Mouse (Mus musculus) gastrocnemius, postnatal 10 days (tissue): Measurements from ENCODE around the gene Olfr1256. TPM values are rescaled to one million over a fixed set of nuclear protein-coding genes. Genes with fewer than 3 reads are reported as not detected.

Experiments used
- DNase-seq: peaks from one replicate; pipeline ENCODE4 v3.0.0; 2021; ENCODE audit warnings: mixed read lengths
- long read RNA-seq, 2 experiments: library from polyadenylated mRNA; stranded (forward); transcript quantifications; one replicate each; pipeline ENCODE4 v2.0.0; 2021
- total RNA-seq, 2 experiments: library from RNA; stranded (reverse); gene quantifications; 2 replicates each; pipeline ENCODE4 v1.2.3; 2021

The Olfr1256 gene
- not detected for total RNA-seq
- long read RNA-seq, experiment 1, result 0 reads
- long read RNA-seq, experiment 2, result 0 reads

GRCm38 (mm10) chr2:89841455-89841854 lies at the start of gene Olfr1256:
TSS of gene Olfr1256 (minus strand) at chr2:89841555.
- no peak for DNase-seq

- DNase-seq, result no peak
Measured at GRCm38 (mm10) chr2:89878137-89878536, 36.8 kb upstream of the Olfr1256 start, which contains the start of gene Olfr1257. TSS of gene Olfr1257 (plus strand) at chr2:89878437.

- DNase-seq, result no peak
Measured at GRCm38 (mm10) chr2:89849230-89849629, 7.9 kb upstream of the Olfr1256 start.

GRCm38 (mm10) chr2:89848105-89848504 lies 6.8 kb upstream of the Olfr1256 start, which contains the start of gene Olfr48:
TSS of gene Olfr48 (minus strand) at chr2:89848205.
- no peak for DNase-seq

- no peak for DNase-seq
Measured at GRCm38 (mm10) chr2:89820216-89820615, 21.1 kb downstream of the Olfr1256 start.

- no peak for DNase-seq
Measured at GRCm38 (mm10) chr2:89811751-89812150, 29.6 kb downstream of the Olfr1256 start, which contains the start of gene Olfr1255. TSS of gene Olfr1255 (plus strand) at chr2:89812051.

GRCm38 (mm10) chr2:89810751-89811150 lies 30.6 kb downstream of the Olfr1256 start:
- no peak for DNase-seq

- DNase-seq, result no peak
Measured at GRCm38 (mm10) chr2:89799583-89799982, 41.8 kb downstream of the Olfr1256 start.

- DNase-seq, result no peak
Measured at GRCm38 (mm10) chr2:89793519-89793918, 47.8 kb downstream of the Olfr1256 start, which contains the start of gene Olfr1254. TSS of gene Olfr1254 (minus strand) at chr2:89793619.

Other genes with a start within 250 kb of the Olfr1256 start
- not detected for gene Olfr1246, start 248.4 kb downstream of the Olfr1256 start, total RNA-seq
- gene Olfr1247, start 227.4 kb downstream of the Olfr1256 start, total RNA-seq, result under 1 TPM in 1 of 2 experiments, not detected in 1; 0.05 TPM
- not detected for gene Olfr1248, start 223.3 kb downstream of the Olfr1256 start, total RNA-seq
- gene Olfr1249, start 206.6 kb downstream of the Olfr1256 start, total RNA-seq, result not detected
- gene Olfr1250, start 180.1 kb downstream of the Olfr1256 start, total RNA-seq, result not detected
- not detected for gene Olfr1251, start 169.6 kb downstream of the Olfr1256 start, total RNA-seq
- not detected for gene Olfr1252, start 116.5 kb downstream of the Olfr1256 start, total RNA-seq
- not detected for gene Olfr1253, start 84.5 kb downstream of the Olfr1256 start, total RNA-seq
- gene Olfr1254, start 47.9 kb downstream of the Olfr1256 start, total RNA-seq, result not detected
- gene Olfr1255, start 29.5 kb downstream of the Olfr1256 start, total RNA-seq, result not detected
- not detected for gene Olfr48, start 6.7 kb upstream of the Olfr1256 start, total RNA-seq
- gene Olfr1257, start 36.9 kb upstream of the Olfr1256 start, total RNA-seq, result not detected
- gene Olfr1258, start 85.8 kb upstream of the Olfr1256 start, total RNA-seq, result not detected
- not detected for gene Olfr1259, start 107.1 kb upstream of the Olfr1256 start, total RNA-seq
- not detected for gene Olfr1260, start 132.8 kb upstream of the Olfr1256 start, total RNA-seq
- gene Olfr1261, start 149.7 kb upstream of the Olfr1256 start, total RNA-seq, result not detected
- not detected for gene Olfr1262, start 158.6 kb upstream of the Olfr1256 start, total RNA-seq
- not detected for gene Olfr1263, start 170.6 kb upstream of the Olfr1256 start, total RNA-seq
- not detected for gene Olfr1264, start 184.0 kb upstream of the Olfr1256 start, total RNA-seq
- not detected for gene Olfr1265, start 193.8 kb upstream of the Olfr1256 start, total RNA-seq
- not detected for gene Olfr140, start 222.0 kb upstream of the Olfr1256 start, total RNA-seq